Mouse (Mus musculus) left cerebral cortex, postnatal 10 days (tissue): Measurements from ENCODE around the gene Chil4. TPM values are rescaled to one million over a fixed set of nuclear protein-coding genes. Genes with fewer than 3 reads are reported as not detected.
"Not testable (repeated sequence)": the region's sequence is repeated elsewhere in the genome, so short reads cannot be mapped to it uniquely, and the experiment has no call there.

Experiments used
- DNase-seq, 2 experiments: peaks; one replicate each; pipeline ENCODE4 v3.0.0; 2021 to 2022; ENCODE audit warnings: low spot score in 2 of 2, mixed read lengths in 1 of 2; ENCODE audit errors: extremely low spot score in 1 of 2
- intact Hi-C: fragments of 180-260 bp; cut with DNase I; formaldehyde crosslinking; loops from one replicate; pipeline ENCODE4 v1.15.1; 2025
- total RNA-seq, 2 experiments: library from RNA; stranded (reverse); gene quantifications; 2 replicates each; pipeline ENCODE4 v1.2.3; 2021

The Chil4 gene
- total RNA-seq, 2 experiments from 2014 or later = not detected

GRCm38 (mm10) chr3:106172506-106172905 lies 46.8 kb downstream of the Chil4 start:
- intact Hi-C loops, DNase-seq: not testable (repeated sequence)

GRCm38 (mm10) chr3:106171135-106171731 lies 48.1 kb downstream of the Chil4 start:
- no peak for DNase-seq
- intact Hi-C loops = no loop called here

- intact Hi-C loops = no loop called here
Measured at GRCm38 (mm10) chr3:106170522-106171053, 48.7 kb downstream of the Chil4 start.

GRCm38 (mm10) chr3:106167464-106167863 lies 51.8 kb downstream of the Chil4 start, which contains the start of gene Chil3:
Chil3 (minus strand) TSS chr3:106167564.
- DNase-seq = no peak
- intact Hi-C loops = no loop called here

More at GRCm38 (mm10) chr3:106170522-106171053, 48.7 kb downstream of the Chil4 start:
- DNase-seq = no peak

- intact Hi-C loops = no loop called here
Measured at GRCm38 (mm10) chr3:106154413-106154812, 64.9 kb downstream of the Chil4 start.

More at GRCm38 (mm10) chr3:106154413-106154812, 64.9 kb downstream of the Chil4 start:
- DNase-seq = no peak

Other genes starting within 250 kb of the Chil4 start
- gene Ovgp1, start 245.8 kb downstream of the Chil4 start, total RNA-seq = 1 to 10 TPM; 1.9 to 2.3 TPM
- gene Pifo, start 204.9 kb downstream of the Chil4 start, total RNA-seq = under 1 TPM in 1 of 2 experiments, not detected in 1; 0.67 TPM
- gene Chil5, start 186.7 kb downstream of the Chil4 start, total RNA-seq = not detected
- gene Chia1, start 106.3 kb downstream of the Chil4 start, total RNA-seq = 1 to 10 TPM in 1 of 2 experiments, under 1 TPM in 1; 0.99 to 1.8 TPM
- gene Chil3, start 51.9 kb downstream of the Chil4 start, total RNA-seq = not detected
- gene Chil6, start 186.7 kb upstream of the Chil4 start, total RNA-seq = not detected